Comparison of ENCODE assay signal across 14 mouse cellular contexts in the genomic region with DNA sequence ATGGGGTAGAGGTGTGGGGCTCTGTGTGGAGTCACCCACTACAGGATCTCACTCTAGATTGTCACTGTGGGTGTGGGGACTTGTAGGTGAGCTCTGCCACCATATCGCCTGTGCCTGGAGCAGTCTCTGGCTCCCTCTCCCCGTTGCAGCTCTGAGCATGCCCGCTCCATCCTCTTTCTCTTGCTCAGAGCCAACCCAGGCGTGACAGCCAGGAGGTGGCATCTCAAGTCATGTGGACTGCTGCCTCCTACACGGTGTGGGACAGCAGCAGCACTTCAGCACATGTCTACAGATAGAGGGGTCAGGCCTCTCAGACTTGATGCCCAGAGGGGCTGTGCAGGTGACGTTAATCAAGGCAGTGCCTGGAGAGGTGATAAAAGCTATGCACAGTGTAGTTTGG. TPM values are rescaled to one million over a fixed set of nuclear protein-coding genes. Genes with fewer than 3 reads are reported as not detected.
DNase-seq lines count a peak whose midpoint lies in the region; ATAC-seq lines count a peak whose summit lies in the region.
"Had no signal": no experiment of that assay in that cellular context is flagged by ENCODE, and none has a peak within 500 bp of the region (broad histone marks: within the 10 kb centered on the region; RNA-seq: fewer than 3 reads in every experiment).

No protein-coding gene starts in this region.

- H3K9ac ChIP-seq in hindbrain, embryonic 16.5 days (ENCODE audit: low read depth, low read length) = no peak overlapping the region
- H3K9ac ChIP-seq: heart, embryonic 12.5 days had no signal

- 0 out of 2 replicates have a peak, but pooled peaks cover 9% of the 10 kb centered on the region for H3K36me3 ChIP-seq in embryonic facial prominence, embryonic 10.5 days (replicated peaks)
- H3K36me3 ChIP-seq in hindbrain, embryonic 16.5 days (ENCODE audit: control insufficient read depth, insufficient read depth, low read length) = no peaks in the 10 kb centered on the region
- H3K36me3 ChIP-seq: heart, embryonic 12.5 days had no signal

- H3K27me3 ChIP-seq in embryonic facial prominence, embryonic 10.5 days (replicated peaks; ENCODE audit: low read depth, poor library complexity, severe bottlenecking) = no peaks in the 10 kb centered on the region
- H3K27me3 ChIP-seq in hindbrain, embryonic 16.5 days (replicated peaks; ENCODE audit: control insufficient read depth, insufficient read depth, low read length) = no peaks in the 10 kb centered on the region

- peaks cover 85% of the 10 kb centered on the region for H3K4me1 ChIP-seq in embryonic facial prominence, embryonic 10.5 days
- peaks cover 15% of the 10 kb centered on the region for H3K4me1 ChIP-seq in hindbrain, embryonic 16.5 days (ENCODE audit: control insufficient read depth, insufficient read depth, low read depth, low read length)

- 72% methylated on average over 6 of the region's 6 CpGs for WGBS in embryonic facial prominence, embryonic 10.5 days
- 56% methylated on average over 6 of the region's 6 CpGs for WGBS in hindbrain, embryonic 16.5 days

- H3K9me3 ChIP-seq in embryonic facial prominence, embryonic 10.5 days = no peaks in the 10 kb centered on the region
- no peaks in the 10 kb centered on the region for H3K9me3 ChIP-seq in hindbrain, embryonic 16.5 days (ENCODE audit: control insufficient read depth, low read length)
- H3K9me3 ChIP-seq: heart, embryonic 12.5 days had no signal

- peak; percentile 28; the same call in 1 of the 2 replicates for ATAC-seq in hindbrain, embryonic 16.5 days
- ATAC-seq: forebrain, embryonic 16.5 days; lung, postnatal 0 days had no signal

- DNase-seq in cerebellum, postnatal 25 days = peak; percentile 35 to 44
- no peak for DNase-seq in cerebellum, adult 18-20 months
- DNase-seq in layer of hippocampus, adult 9-11 months = peak; percentile 8
- no peak for DNase-seq in layer of hippocampus, adult 9-10 months (ENCODE audit: low spot score)
- no peak for DNase-seq in embryonic facial prominence, embryonic 10.5 days (ENCODE audit: low spot score)
- no peak for DNase-seq in thymus, postnatal 25 days
- no peak for DNase-seq in cerebellum, adult 9-11 months
- DNase-seq: gastrocnemius, postnatal 10 days had no signal

- no peak overlapping the region for H3K4me3 ChIP-seq in embryonic facial prominence, embryonic 10.5 days
- H3K4me3 ChIP-seq in hindbrain, embryonic 16.5 days (ENCODE audit: low read length) = no peak overlapping the region
- H3K4me3 ChIP-seq: heart, embryonic 12.5 days; layer of hippocampus, adult 2 months had no signal

- H3K27ac ChIP-seq in embryonic facial prominence, embryonic 10.5 days (replicated peaks) = peak overlapping the region; percentile 73
- no peak overlapping the region for H3K27ac ChIP-seq in hindbrain, embryonic 16.5 days (ENCODE audit: low read depth, low read length)
- H3K27ac ChIP-seq: layer of hippocampus, adult 2 months had no signal

- H3K4me2 ChIP-seq in hindbrain, embryonic 16.5 days (ENCODE audit: low read length) = no peak overlapping the region
- H3K4me2 ChIP-seq: heart, embryonic 12.5 days; liver, embryonic 11.5 days had no signal

RNA-seq across cellular contexts. Expression of gene Eya2, which starts 57.4 kb away (rescaled TPM):
- polyA plus RNA-seq in embryonic facial prominence, embryonic 10.5 days (2016; fragmentation: Nextera tagmentation; extraction: Ambion mirVana) = 38.6 and 41.9 TPM in 2 replicates
- 8.1 and 12.1 TPM in 2 replicates for polyA plus RNA-seq in hindbrain, embryonic 16.5 days (2015; fragmentation: Nextera tagmentation; extraction: Ambion mirVana)

Comparison
In these comparisons a context has a peak if more than half of its experiments do, and no peak if none do; other contexts are left out.
1. DNase-seq: peak in cerebellum, postnatal 25 days (2 of 2) and layer of hippocampus, adult 9-11 months (single experiment); none in cerebellum, adult 18-20 months (0 of 2), layer of hippocampus, adult 9-10 months (single experiment), embryonic facial prominence, embryonic 10.5 days (single experiment), thymus, postnatal 25 days (single experiment) and cerebellum, adult 9-11 months (single experiment).